Mouse (Mus musculus) left cerebral cortex, adult 11 months (tissue): Measurements from ENCODE around the gene Vmn1r212.
"Not testable (repeated sequence)": the region's sequence is repeated elsewhere in the genome, so short reads cannot be mapped to it uniquely, and the experiment has no call there.

Source experiments
- DNase-seq: peaks from one replicate; pipeline ENCODE4 v3.0.0; 2022; ENCODE audit warnings: low spot score

Vmn1r212 gene

GRCm38 (mm10) chr13:22884105-22884504 lies at the start of gene Vmn1r212:
Vmn1r212 (minus strand) TSS chr13:22884205.
- DNase-seq = no peak

- DNase-seq = no peak
Measured at GRCm38 (mm10) chr13:22879257-22879656, 4.7 kb downstream of the Vmn1r212 start.

GRCm38 (mm10) chr13:22857461-22857860 lies 26.5 kb downstream of the Vmn1r212 start, which contains the start of gene Vmn1r211:
Vmn1r211 (minus strand) TSS chr13:22857561.
- DNase-seq = no peak

GRCm38 (mm10) chr13:22854760-22855159 lies 29.2 kb downstream of the Vmn1r212 start:
- DNase-seq = no peak

- peak; percentile 0 for DNase-seq
Measured at GRCm38 (mm10) chr13:22846798-22847197, 37.2 kb downstream of the Vmn1r212 start.

- not testable (repeated sequence) for DNase-seq
Measured at GRCm38 (mm10) chr13:22844304-22844703, 39.7 kb downstream of the Vmn1r212 start.
